Mouse (Mus musculus) frontal cortex, postnatal 14 days (tissue): ENCODE data around the gene Mtf2.
"Not testable (repeated sequence)": the region's sequence is repeated elsewhere in the genome, so short reads cannot be mapped to it uniquely, and the experiment has no call there.

Experiments used
- DNase-seq, 2 experiments: peaks; one replicate each; pipeline ENCODE4 v3.0.0; 2022; ENCODE audit warnings: low spot score in 2 of 2

Mtf2 gene

GRCm38 (mm10) chr5:108065465-108066411, at the start of gene Mtf2:
Gene Mtf2 (plus strand): TSS chr5:108065674.
- peak; percentile 90 to 94 for DNase-seq

GRCm38 (mm10) chr5:108017232-108017631, 48.2 kb upstream of the Mtf2 start:
- no peak for DNase-seq

GRCm38 (mm10) chr5:108019367-108019766, 46.1 kb upstream of the Mtf2 start:
- no peak for DNase-seq

- DNase-seq: no peak
These were observed 44.1 kb upstream of the Mtf2 start for GRCm38 (mm10) chr5:108021346-108021745.

GRCm38 (mm10) chr5:108028230-108028629, 37.2 kb upstream of the Mtf2 start:
- no peak for DNase-seq

- not testable (repeated sequence) for DNase-seq
These were observed 36.5 kb upstream of the Mtf2 start for GRCm38 (mm10) chr5:108028797-108029536.

GRCm38 (mm10) chr5:108029968-108030367, 35.5 kb upstream of the Mtf2 start:
- DNase-seq: no peak

- DNase-seq: no peak
These were observed 34.2 kb upstream of the Mtf2 start for GRCm38 (mm10) chr5:108031267-108031666.

GRCm38 (mm10) chr5:108034194-108034593, 31.3 kb upstream of the Mtf2 start:
- no peak for DNase-seq

- no peak for DNase-seq
These were observed 30.0 kb upstream of the Mtf2 start for GRCm38 (mm10) chr5:108035523-108035922.

- DNase-seq: no peak
These were observed 23.4 kb upstream of the Mtf2 start for GRCm38 (mm10) chr5:108042061-108042460.

- no peak for DNase-seq
These were observed 21.6 kb upstream of the Mtf2 start for GRCm38 (mm10) chr5:108043908-108044307.

GRCm38 (mm10) chr5:108049711-108050268, 15.7 kb upstream of the Mtf2 start:
- DNase-seq: no peak

GRCm38 (mm10) chr5:108051026-108051425, 14.4 kb upstream of the Mtf2 start:
- no peak for DNase-seq

- DNase-seq: not testable (repeated sequence)
These were observed 13.7 kb upstream of the Mtf2 start for GRCm38 (mm10) chr5:108051727-108052126.

GRCm38 (mm10) chr5:108052200-108052599, 13.3 kb upstream of the Mtf2 start:
- no peak for DNase-seq

- no peak for DNase-seq
These were observed 11.9 kb upstream of the Mtf2 start for GRCm38 (mm10) chr5:108053566-108053965.

- no peak for DNase-seq
These were observed 5.1 kb upstream of the Mtf2 start for GRCm38 (mm10) chr5:108060413-108060812.

GRCm38 (mm10) chr5:108072301-108072700, 6.8 kb downstream of the Mtf2 start:
- no peak for DNase-seq

GRCm38 (mm10) chr5:108076241-108076640, 10.8 kb downstream of the Mtf2 start:
- no peak for DNase-seq

- DNase-seq: no peak
These were observed 11.5 kb downstream of the Mtf2 start for GRCm38 (mm10) chr5:108076833-108077540.

GRCm38 (mm10) chr5:108079603-108080002, 14.1 kb downstream of the Mtf2 start:
- DNase-seq: no peak
